Mouse (Mus musculus): ENCODE results near the gene Mapk10. TPM values are rescaled to one million over a fixed set of nuclear protein-coding genes. Genes with fewer than 3 reads are reported as not detected.

Mapk10 gene
- total RNA-seq (2012; rRNA removed) (0.29 and 0.47 TPM in 2 replicates), total RNA-seq (2014; rRNA removed) (0.14 and 0.95 TPM in 2 replicates), polyA plus RNA-seq (2012; ENCODE audit: insufficient read length, low read depth) (0.10 and 0.16 TPM in 2 replicates)

DNA sequence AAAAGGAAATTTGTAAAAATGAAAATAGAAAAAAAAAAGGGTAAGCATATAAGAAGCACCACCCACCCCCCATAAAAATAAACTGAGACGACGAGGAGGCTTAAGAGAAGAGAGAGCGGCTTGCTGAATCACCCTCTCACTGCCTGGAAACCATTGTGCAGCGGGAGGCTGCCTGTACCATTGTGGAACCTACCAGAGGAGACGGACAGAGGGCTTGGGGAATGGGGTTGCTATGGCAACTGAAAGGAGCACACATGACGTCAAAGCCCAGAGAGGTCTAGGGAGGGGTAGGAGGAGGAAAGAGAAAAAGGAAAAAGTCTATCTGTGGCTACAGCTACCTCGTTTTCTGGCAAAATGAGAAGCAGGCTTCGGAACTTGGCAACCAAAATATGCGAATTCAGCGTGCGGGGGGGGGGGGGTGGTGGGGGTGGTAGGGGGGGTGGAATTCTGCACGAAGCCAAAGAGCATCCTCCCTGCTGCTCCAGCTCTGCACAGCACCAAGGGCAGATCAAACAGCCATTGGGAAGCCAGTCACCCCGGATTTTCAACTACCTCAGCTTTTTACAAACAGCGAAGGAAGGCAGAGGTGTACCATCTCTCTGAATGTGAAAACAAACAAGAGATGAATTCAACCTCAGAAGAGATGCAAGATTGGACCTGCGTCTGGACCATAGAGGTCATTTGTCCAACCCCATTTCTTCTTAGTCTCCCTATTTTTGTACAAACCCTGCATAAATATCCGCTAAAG is at the start of gene Mapk10:
Gene Mapk10 (minus strand): TSS at position 234 of the 748 bp plus-strand sequence.
- H3K9ac ChIP-seq (ENCODE audit: insufficient read depth, low read depth), result no peak within 1 kb of the TSS
- no peak for TF ChIP-seq KAT2A (IDR thresholded peaks at IDR 0.05; ENCODE audit: insufficient replicate concordance, low read length)
- H3K36me3 ChIP-seq (replicated peaks in 1 of 2; ENCODE audit: control insufficient read depth in 1 of 2, insufficient read depth in 1 of 2, low read length in 1 of 2), result no peaks in the 10 kb centered on the region
- DNase-seq (ENCODE audit: extremely low read depth), result no peak
- peaks cover 14 to 20% of the 10 kb centered on the region in 2 experiments for H3K4me1 ChIP-seq (ENCODE audit: control insufficient read depth in 1 of 2, insufficient read depth in 2 of 2)
- dilution Hi-C loops (cut with MboI; ENCODE audit: extremely low pct_ligation_motif_present, extremely low pct_unique_long_range_greater_than_20kb, low sequenced_read_pairs), result no loop called here
- H3K79me2 ChIP-seq (replicated peaks; ENCODE audit: control insufficient read depth, extremely low read depth, insufficient read depth, poor library complexity, severe bottlenecking), result no peaks in the 10 kb centered on the region
- in situ Hi-C loops (cut with MboI; ENCODE audit: low pct_ligation_motif_present, low pct_unique_long_range_greater_than_20kb, low sequenced_read_pairs), result no loop called here
- H3K27me3 ChIP-seq (replicated peaks), result no peaks in the 10 kb centered on the region
- peak within 1 kb of the TSS; percentile 81; the same call in 1 of the 2 replicates for H3K4me2 ChIP-seq (ENCODE audit: insufficient read depth, low read depth, poor library complexity, severe bottlenecking)
- peaks cover 5% of the 10 kb centered on the region for H3K9me3 ChIP-seq (replicated peaks; ENCODE audit: low read length)
- H3K4me3 ChIP-seq (replicated peaks in 1 of 3; ENCODE audit: low read depth in 2 of 3, low read length in 2 of 3, poor library complexity in 1 of 3), result peak within 1 kb of the TSS in 1 of 3 experiments; percentile 5
- H3K27ac ChIP-seq (ENCODE audit: insufficient read depth, low read depth), result no peak within 1 kb of the TSS

DNA sequence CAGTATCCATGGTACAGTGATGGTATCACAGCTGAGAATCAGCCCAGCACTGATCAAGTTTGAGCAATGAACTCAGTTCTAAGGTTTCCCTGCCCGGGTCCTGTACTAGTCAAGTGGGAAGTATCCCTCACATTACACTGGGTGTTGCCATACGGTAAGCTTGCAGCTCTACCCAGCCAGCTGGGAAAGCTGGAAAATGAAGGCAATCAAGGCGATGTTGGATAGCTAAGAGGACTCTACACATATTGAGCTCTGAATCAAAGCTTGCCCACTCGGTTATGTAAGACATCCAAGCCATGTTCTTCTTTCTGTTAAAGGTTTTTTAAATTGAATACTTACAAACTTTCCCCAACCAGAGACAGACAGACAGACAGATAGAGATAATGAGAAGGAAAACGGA is 45.0 kb upstream of the Mapk10 start:
- no peak for DNase-seq (ENCODE audit: extremely low read depth)
- no peaks in the 10 kb centered on the region for H3K36me3 ChIP-seq (replicated peaks in 1 of 2; ENCODE audit: control insufficient read depth in 1 of 2, insufficient read depth in 1 of 2, low read length in 1 of 2)
- H3K4me3 ChIP-seq (replicated peaks in 1 of 3; ENCODE audit: low read depth in 2 of 3, low read length in 2 of 3, poor library complexity in 1 of 3), result no peak overlapping the region
- H3K9ac ChIP-seq (ENCODE audit: insufficient read depth, low read depth), result no peak overlapping the region
- H3K4me1 ChIP-seq (ENCODE audit: control insufficient read depth in 1 of 2, insufficient read depth in 2 of 2), result peaks cover 3 to 26% of the 10 kb centered on the region in 2 experiments; a peak in 3 of 4 replicates
- in situ Hi-C loops (cut with MboI; ENCODE audit: low pct_ligation_motif_present, low pct_unique_long_range_greater_than_20kb, low sequenced_read_pairs), result no loop called here
- H3K27me3 ChIP-seq (replicated peaks), result no peaks in the 10 kb centered on the region
- TF ChIP-seq UBTF (IDR thresholded peaks at IDR 0.05; ENCODE audit: low read depth, low read length) (no peak), MAZ (IDR thresholded peaks at IDR 0.05; ENCODE audit: low read depth, low read length) (no peak), TCF12 (IDR thresholded peaks at IDR 0.05; ENCODE audit: low read depth, low read length) (no peak), ZC3H11A (IDR thresholded peaks at IDR 0.05; ENCODE audit: low read depth, low read length) (no peak), PAX5 (IDR thresholded peaks at IDR 0.05; ENCODE audit: low read length) (no peak)
- H3K27ac ChIP-seq (ENCODE audit: insufficient read depth, low read depth), result no peak overlapping the region
- dilution Hi-C loops (cut with MboI; ENCODE audit: extremely low pct_ligation_motif_present, extremely low pct_unique_long_range_greater_than_20kb, low sequenced_read_pairs), result no loop called here
- no peak overlapping the region for H3K4me2 ChIP-seq (ENCODE audit: insufficient read depth, low read depth, poor library complexity, severe bottlenecking)
- H3K9me3 ChIP-seq (replicated peaks; ENCODE audit: low read length), result peaks cover 4% of the 10 kb centered on the region
- H3K79me2 ChIP-seq (replicated peaks; ENCODE audit: control insufficient read depth, extremely low read depth, insufficient read depth, poor library complexity, severe bottlenecking), result no peaks in the 10 kb centered on the region

DNA sequence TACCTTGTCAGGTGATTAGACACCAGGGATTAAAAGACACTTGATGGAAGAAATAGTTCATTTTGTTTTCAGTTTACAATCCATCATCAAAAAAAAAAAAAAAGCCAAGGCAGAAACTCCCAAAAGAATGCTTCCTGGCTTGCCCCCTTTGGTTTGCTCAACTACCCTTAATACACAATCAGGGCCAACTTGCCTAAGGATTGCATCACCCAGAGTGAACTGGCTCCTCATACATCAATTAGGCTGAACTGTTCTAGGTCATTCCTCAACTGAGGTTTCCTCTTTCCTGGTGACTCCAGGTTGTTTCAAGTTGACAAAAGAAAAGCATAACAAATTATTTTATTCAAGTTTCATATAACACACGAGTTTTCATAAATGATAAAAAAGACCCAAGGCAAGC is 31.3 kb upstream of the Mapk10 start:
- Histone ChIP-seq H3K27ac (ENCODE audit: insufficient read depth, low read depth) (no peak overlapping the region), H3K36me3 (replicated peaks in 1 of 2; ENCODE audit: control insufficient read depth in 1 of 2, insufficient read depth in 1 of 2, low read length in 1 of 2) (no peaks in the 10 kb centered on the region), H3K27me3 (replicated peaks) (no peaks in the 10 kb centered on the region), H3K9ac (ENCODE audit: insufficient read depth, low read depth) (no peak overlapping the region), H3K4me3 (replicated peaks in 1 of 3; ENCODE audit: low read depth in 2 of 3, low read length in 2 of 3, poor library complexity in 1 of 3) (no peak overlapping the region), H3K9me3 (replicated peaks; ENCODE audit: low read length) (peaks cover 5% of the 10 kb centered on the region), H3K4me1 (ENCODE audit: control insufficient read depth in 1 of 2, insufficient read depth in 2 of 2) (no peaks in the 10 kb centered on the region), H3K79me2 (replicated peaks; ENCODE audit: control insufficient read depth, extremely low read depth, insufficient read depth, poor library complexity, severe bottlenecking) (no peaks in the 10 kb centered on the region), H3K4me2 (ENCODE audit: insufficient read depth, low read depth, poor library complexity, severe bottlenecking) (no peak overlapping the region)
- in situ Hi-C loops (cut with MboI; ENCODE audit: low pct_ligation_motif_present, low pct_unique_long_range_greater_than_20kb, low sequenced_read_pairs) (no loop called here), dilution Hi-C loops (cut with MboI; ENCODE audit: extremely low pct_ligation_motif_present, extremely low pct_unique_long_range_greater_than_20kb, low sequenced_read_pairs) (no loop called here)
- TF ChIP-seq TBP (conservative IDR thresholded peaks at IDR 0.05; ENCODE audit: low read depth, low read length) (no peak), USF1 (IDR thresholded peaks at IDR 0.05; ENCODE audit: low read depth, low read length) (no peak), ZC3H11A (IDR thresholded peaks at IDR 0.05; ENCODE audit: low read depth, low read length) (no peak), GABPA (IDR thresholded peaks at IDR 0.05; ENCODE audit: insufficient replicate concordance, low read depth, low read length) (no peak)
- no peak for DNase-seq (ENCODE audit: extremely low read depth)
